Mouse (Mus musculus): ENCODE measurements around the gene Ppp4c.

DNA sequence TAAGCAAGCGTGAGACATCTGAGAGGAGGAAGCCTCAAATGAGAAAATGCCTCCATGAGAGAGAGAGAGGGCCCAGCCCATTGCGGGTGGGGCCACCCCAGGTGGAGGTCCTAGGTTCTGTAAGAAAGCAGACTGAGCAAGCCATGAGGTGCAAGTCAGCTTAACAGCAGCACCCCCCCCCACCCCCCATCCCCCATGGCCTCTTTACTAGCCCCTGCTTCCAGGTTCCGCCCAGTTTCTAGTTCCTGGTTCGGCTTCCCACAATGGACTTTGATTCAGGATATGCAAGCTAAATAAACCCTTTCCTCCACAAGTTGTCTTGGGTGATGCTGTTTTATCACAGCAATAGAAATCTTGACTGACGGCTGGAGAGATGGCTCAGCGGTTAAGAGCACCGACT lies 43.5 kb downstream of the Ppp4c start:
- TF ChIP-seq CTCF (IDR thresholded peaks at IDR 0.05; ENCODE audit: control insufficient read depth, insufficient read depth, insufficient read length) (no peak), MYOG (IDR thresholded peaks at IDR 0.05; ENCODE audit: control insufficient read depth, extremely low read depth, insufficient read length) (no peak)

Data from C2C12 (cell line).